9 mouse cellular contexts compared by ENCODE assay signal in genomic region chr2:79774372-79774771, GRCm38 (mm10).
DNase-seq lines count a peak whose midpoint lies in the region; ATAC-seq and TF ChIP-seq lines count a peak whose summit lies in the region.
"Had no signal": no experiment of that assay in that cellular context is flagged by ENCODE, and none has a peak within 500 bp of the region (broad histone marks: within the 10 kb centered on the region; RNA-seq: fewer than 3 reads in every experiment).

No protein-coding gene starts in this region.

- H3K79me2 ChIP-seq in heart, adult 2 months (replicated peaks; ENCODE audit: control insufficient read depth, insufficient read depth, low read length): no peaks in the 10 kb centered on the region

- no peak overlapping the region for H3K4me3 ChIP-seq in heart, adult 2 months
- H3K4me3 ChIP-seq in heart, embryonic 12.5 days: no peak overlapping the region
- no peak overlapping the region for H3K4me3 ChIP-seq in midbrain, embryonic 15.5 days
- H3K4me3 ChIP-seq: megakaryocyte, embryonic 14.5 days had no signal

- no peak for TF ChIP-seq EP300 in heart, adult 2 months (IDR thresholded peaks at IDR 0.05; ENCODE audit: insufficient read depth, low read depth, low read length)

- H3K9me3 ChIP-seq in heart, embryonic 12.5 days (replicated peaks): no peaks in the 10 kb centered on the region
- H3K9me3 ChIP-seq in midbrain, embryonic 15.5 days: no peaks in the 10 kb centered on the region
- H3K9me3 ChIP-seq: megakaryocyte, embryonic 14.5 days had no signal

- ATAC-seq in heart, embryonic 12.5 days (ENCODE audit: insufficient number of reproducible peaks, low FRiP score): no peak
- peak; percentile 63; the same call in 1 of the 2 replicates for ATAC-seq in midbrain, embryonic 15.5 days (replicated peaks)

- 0% methylated on average over 5 of the region's 5 CpGs for WGBS in heart, adult 2 months
- WGBS in heart, embryonic 12.5 days: 3% methylated on average over 5 of the region's 5 CpGs
- WGBS in midbrain, embryonic 15.5 days: 4% methylated on average over 5 of the region's 5 CpGs

- TF ChIP-seq CTCF in heart, adult 2 months (IDR thresholded peaks at IDR 0.05): peak; percentile 91

- H3K9ac ChIP-seq in heart, adult 2 months (ENCODE audit: low read depth, low read length): no peak overlapping the region
- no peak overlapping the region for H3K9ac ChIP-seq in heart, embryonic 12.5 days
- H3K9ac ChIP-seq in midbrain, embryonic 15.5 days: no peak overlapping the region

- no peak overlapping the region for H3K4me2 ChIP-seq in heart, embryonic 12.5 days
- no peak overlapping the region for H3K4me2 ChIP-seq in midbrain, embryonic 15.5 days

- no peaks in the 10 kb centered on the region; the same call in 1 of the 2 replicates for H3K4me1 ChIP-seq in heart, adult 2 months (ENCODE audit: control insufficient read depth, insufficient read depth, low read length)
- no peaks in the 10 kb centered on the region for H3K4me1 ChIP-seq in heart, embryonic 12.5 days (replicated peaks)
- H3K4me1 ChIP-seq in midbrain, embryonic 15.5 days: no peaks in the 10 kb centered on the region

- TF ChIP-seq POLR2A in heart, adult 2 months (IDR thresholded peaks at IDR 0.05; ENCODE audit: insufficient read depth, low read depth, low read length): no peak

- intact Hi-C loops in heart, adult 2 months (cut with DNase I): loop anchor here (2.0 to 5.0 kb wide), 3 partner anchors 132 to 402 kb away; no protein-coding TSS in a partner anchor
- intact Hi-C loops in left cerebral cortex, postnatal 36 days (cut with DNase I): loop anchor here (2.0 to 10.0 kb wide), 2 partner anchors 264 to 400 kb away; no protein-coding TSS in a partner anchor

- DNase-seq in heart, adult 2 months: peak; percentile 56 to 57
- DNase-seq in cerebellum, adult 9-11 months: peak; percentile 33
- DNase-seq in frontal cortex, postnatal 36 days (ENCODE audit: low spot score in 2 of 2): peak; percentile 71 to 90
- peak; percentile 71 for DNase-seq in kidney, adult 18-20 months
- DNase-seq in left cerebral cortex, postnatal 36 days (ENCODE audit: low spot score in 2 of 2): peak; percentile 49 to 73
- peak; percentile 51 to 62 for DNase-seq in spleen, postnatal 36 days (ENCODE audit: low spot score in 2 of 2)

- no peak overlapping the region for H3K27ac ChIP-seq in heart, adult 2 months
- no peak overlapping the region for H3K27ac ChIP-seq in heart, embryonic 12.5 days (ENCODE audit: poor library complexity, severe bottlenecking)
- no peak overlapping the region for H3K27ac ChIP-seq in midbrain, embryonic 15.5 days

- no peaks in the 10 kb centered on the region for H3K27me3 ChIP-seq in heart, adult 2 months (ENCODE audit: control insufficient read depth, insufficient read depth, low read length)
- H3K27me3 ChIP-seq in heart, embryonic 12.5 days (replicated peaks): no peaks in the 10 kb centered on the region
- no peaks in the 10 kb centered on the region for H3K27me3 ChIP-seq in midbrain, embryonic 15.5 days (replicated peaks)
- H3K27me3 ChIP-seq: megakaryocyte, embryonic 14.5 days had no signal

- no peaks in the 10 kb centered on the region for H3K36me3 ChIP-seq in heart, adult 2 months (ENCODE audit: control insufficient read depth, insufficient read depth, low read length)
- no peaks in the 10 kb centered on the region for H3K36me3 ChIP-seq in heart, embryonic 12.5 days
- H3K36me3 ChIP-seq in midbrain, embryonic 15.5 days (replicated peaks): no peaks in the 10 kb centered on the region
